Mouse (Mus musculus) ovary, adult 2 months (tissue): Measurements from ENCODE around the gene Dld. TPM values are rescaled to one million over a fixed set of nuclear protein-coding genes. Genes with fewer than 3 reads are reported as not detected.

Experiments
- polyA plus RNA-seq: library from polyadenylated mRNA; depleted of rRNA; stranded (reverse); fragments of >200 nt; gene quantifications from 2 replicates; pipeline ENCODE4 v1.2.3, GENCODE M21; 2012; rRNA removed

Dld gene
- 6.3 and 8.6 TPM in 2 replicates for polyA plus RNA-seq

DNA sequence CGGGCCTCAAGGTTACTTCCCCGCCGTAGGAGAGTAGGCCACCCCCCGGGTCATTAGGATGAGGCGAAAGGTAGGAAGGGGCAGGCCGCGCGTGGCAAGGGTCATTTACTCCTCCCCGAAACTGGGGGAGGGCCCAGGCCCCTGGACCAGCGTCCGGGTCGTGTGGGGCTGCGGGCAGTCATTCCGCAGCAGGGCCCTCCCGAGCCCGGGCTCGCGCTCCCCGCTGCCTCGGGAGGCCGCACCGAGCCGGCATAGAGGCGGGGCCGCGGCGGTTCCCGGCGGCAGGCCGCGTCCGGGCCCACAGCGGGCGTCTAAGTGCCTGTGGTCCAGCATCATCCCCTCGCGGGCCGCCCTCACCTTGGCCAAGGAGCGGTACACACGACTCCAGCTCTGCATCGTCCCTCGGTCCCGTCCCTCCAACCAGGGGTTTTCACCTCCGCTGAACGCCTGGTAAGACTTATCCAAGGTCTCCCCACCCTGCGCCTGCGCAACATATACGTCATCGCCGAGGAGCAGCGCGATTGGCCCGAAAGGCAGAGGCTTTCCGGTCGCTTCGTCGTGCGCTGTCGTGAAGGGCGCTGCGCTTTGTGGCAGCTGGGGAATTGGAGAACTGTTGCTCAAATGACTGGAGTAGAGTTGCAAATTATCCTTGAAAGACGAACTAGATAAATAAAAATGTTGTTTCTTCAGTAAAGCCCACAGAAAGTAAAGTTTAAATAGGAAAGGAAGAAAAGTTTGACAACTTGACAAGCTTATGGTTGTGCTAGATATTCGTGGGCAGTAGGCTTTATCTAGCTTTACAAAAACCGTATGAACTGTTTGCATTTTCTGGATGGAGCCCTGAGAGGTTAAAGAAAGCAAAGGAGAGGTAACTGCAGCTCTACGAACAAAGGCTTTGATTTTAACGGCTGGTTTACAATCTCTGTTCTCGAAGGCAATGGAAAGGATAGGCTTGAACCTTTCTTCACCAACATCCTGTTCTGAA lies at the start of gene Dld:
Dld (minus strand) TSS at position 510 of the 985 bp plus-strand sequence.

DNA sequence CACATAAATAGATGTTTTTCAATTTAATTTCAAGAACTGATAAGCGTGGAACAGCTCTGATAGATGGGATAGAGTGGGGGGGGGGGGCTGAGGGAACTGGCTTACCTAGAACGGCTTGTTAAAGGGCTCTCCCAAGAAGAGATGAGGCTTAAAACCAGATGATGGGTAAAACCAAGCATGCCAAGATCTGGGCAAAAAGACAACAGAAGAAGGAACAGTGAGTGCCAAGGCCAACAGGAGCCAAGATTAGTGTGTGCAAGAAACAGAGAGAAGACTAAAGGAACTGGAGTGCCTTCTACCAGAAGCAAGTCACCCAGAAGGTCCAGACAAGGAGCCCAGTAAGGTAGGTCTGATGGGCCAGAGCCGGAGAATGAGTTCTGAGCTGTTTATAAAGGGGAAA lies 39.3 kb upstream of the Dld start, which contains the start of gene Slc26a3:
Slc26a3 (plus strand) TSS at position 301 of the 400 bp plus-strand sequence.

Other genes with a start within 250 kb of the Dld start
- not detected in 2 replicates for gene Gm6993, start 110.7 kb downstream of the Dld start, polyA plus RNA-seq
- 78.3 and 91.6 TPM in 2 replicates for gene Lamb1, start 86.2 kb downstream of the Dld start, polyA plus RNA-seq
- gene Slc26a3, start 39.4 kb upstream of the Dld start, polyA plus RNA-seq = 0.07 TPM in 1 of 2 replicates, not detected in the other
- gene Cbll1, start 148.2 kb upstream of the Dld start, polyA plus RNA-seq = 2.9 and 7.0 TPM in 2 replicates
- 0.12 and 0.24 TPM in 2 replicates for gene Slc26a4, start 208.5 kb upstream of the Dld start, polyA plus RNA-seq